Mouse (Mus musculus): ENCODE measurements at regions not wholly inside any gene's neighbourhood (a gene's known extent, or its start where the extent isn't known, plus 50 kb on each side); places are given as distances from the start of the nearest gene placed in this dataset.

GRCm38 (mm10) chr7:95926119-95927039 is 244.7 kb upstream of the Tenm4 start:
- H3K9me3 ChIP-seq (replicated peaks; ENCODE audit: low read length), result peaks cover 55% of the 10 kb centered on the region
- no peaks in the 10 kb centered on the region for H3K27me3 ChIP-seq (replicated peaks)
- DNase-seq (ENCODE audit: extremely low read depth), result no peak
- TF ChIP-seq IRF4 (IDR thresholded peaks at IDR 0.05; ENCODE audit: low read depth, low read length), result no peak
- no peak for TF ChIP-seq MAFK (IDR thresholded peaks at IDR 0.05; ENCODE audit: insufficient replicate concordance, low read length)
- no peak for TF ChIP-seq CTCF (conservative IDR thresholded peaks at IDR 0.05 in 1 of 2, IDR thresholded peaks at IDR 0.05 in 1 of 2; ENCODE audit: low read depth in 2 of 2, low read length in 2 of 2)
- no peak for TF ChIP-seq SIN3A (IDR thresholded peaks at IDR 0.05; ENCODE audit: low read length)
- no peak for TF ChIP-seq MAX (IDR thresholded peaks at IDR 0.05; ENCODE audit: low read length)
- TF ChIP-seq SMC3 (IDR thresholded peaks at IDR 0.05; ENCODE audit: low read depth, low read length), result no peak
- dilution Hi-C loops (cut with MboI; ENCODE audit: extremely low pct_ligation_motif_present, extremely low pct_unique_long_range_greater_than_20kb, low sequenced_read_pairs) (no loop called here), in situ Hi-C loops (cut with MboI; ENCODE audit: low pct_ligation_motif_present, low pct_unique_long_range_greater_than_20kb, low sequenced_read_pairs) (no loop called here)
- no peaks in the 10 kb centered on the region for H3K79me2 ChIP-seq (replicated peaks; ENCODE audit: control insufficient read depth, extremely low read depth, insufficient read depth, poor library complexity, severe bottlenecking)
- no peak overlapping the region for H3K4me2 ChIP-seq (ENCODE audit: insufficient read depth, low read depth, poor library complexity, severe bottlenecking)
- H3K36me3 ChIP-seq (replicated peaks in 1 of 2; ENCODE audit: control insufficient read depth in 1 of 2, insufficient read depth in 1 of 2, low read length in 1 of 2), result no peaks in the 10 kb centered on the region
- no peaks in the 10 kb centered on the region for H3K4me1 ChIP-seq (ENCODE audit: control insufficient read depth in 1 of 2, insufficient read depth in 2 of 2)
- no peak overlapping the region for H3K4me3 ChIP-seq (replicated peaks in 1 of 3; ENCODE audit: low read depth in 2 of 3, low read length in 2 of 3, poor library complexity in 1 of 3)
- H3K27ac ChIP-seq (ENCODE audit: insufficient read depth, low read depth), result no peak overlapping the region
- no peak overlapping the region for H3K9ac ChIP-seq (ENCODE audit: insufficient read depth, low read depth)

GRCm38 (mm10) chr7:95936599-95936998 is 234.4 kb upstream of the Tenm4 start:
- Histone ChIP-seq H3K4me1 (ENCODE audit: control insufficient read depth in 1 of 2, insufficient read depth in 2 of 2) (no peaks in the 10 kb centered on the region), H3K36me3 (replicated peaks in 1 of 2; ENCODE audit: control insufficient read depth in 1 of 2, insufficient read depth in 1 of 2, low read length in 1 of 2) (no peaks in the 10 kb centered on the region), H3K27me3 (replicated peaks) (no peaks in the 10 kb centered on the region), H3K4me3 (replicated peaks in 1 of 3; ENCODE audit: low read depth in 2 of 3, low read length in 2 of 3, poor library complexity in 1 of 3) (no peak overlapping the region), H3K79me2 (replicated peaks; ENCODE audit: control insufficient read depth, extremely low read depth, insufficient read depth, poor library complexity, severe bottlenecking) (no peaks in the 10 kb centered on the region), H3K4me2 (ENCODE audit: insufficient read depth, low read depth, poor library complexity, severe bottlenecking) (no peak overlapping the region), H3K9ac (ENCODE audit: insufficient read depth, low read depth) (no peak overlapping the region), H3K27ac (ENCODE audit: insufficient read depth, low read depth) (no peak overlapping the region), H3K9me3 (replicated peaks; ENCODE audit: low read length) (peaks cover 54% of the 10 kb centered on the region)
- dilution Hi-C loops (cut with MboI; ENCODE audit: extremely low pct_ligation_motif_present, extremely low pct_unique_long_range_greater_than_20kb, low sequenced_read_pairs), result no loop called here
- no peak for DNase-seq (ENCODE audit: extremely low read depth)
- in situ Hi-C loops (cut with MboI; ENCODE audit: low pct_ligation_motif_present, low pct_unique_long_range_greater_than_20kb, low sequenced_read_pairs), result no loop called here
- no peak for TF ChIP-seq JUN (IDR thresholded peaks at IDR 0.05; ENCODE audit: insufficient read depth, low read depth, low read length)
- no peak for TF ChIP-seq JUND (conservative IDR thresholded peaks at IDR 0.05; ENCODE audit: low read depth, low read length)
- no peak for TF ChIP-seq CTCF (conservative IDR thresholded peaks at IDR 0.05 in 1 of 2, IDR thresholded peaks at IDR 0.05 in 1 of 2; ENCODE audit: low read depth in 2 of 2, low read length in 2 of 2)
- TF ChIP-seq SMC3 (IDR thresholded peaks at IDR 0.05; ENCODE audit: low read depth, low read length), result no peak
- TF ChIP-seq TBP (conservative IDR thresholded peaks at IDR 0.05; ENCODE audit: low read depth, low read length), result no peak
- no peak for TF ChIP-seq EP300 (IDR thresholded peaks at IDR 0.05; ENCODE audit: low read length)
- no peak for TF ChIP-seq RCOR1 (conservative IDR thresholded peaks at IDR 0.05; ENCODE audit: low read depth, low read length)
- TF ChIP-seq MYC (IDR thresholded peaks at IDR 0.05; ENCODE audit: low read depth, low read length), result no peak
- no peak for TF ChIP-seq UBTF (IDR thresholded peaks at IDR 0.05; ENCODE audit: low read depth, low read length)
- no peak for TF ChIP-seq NELFE (IDR thresholded peaks at IDR 0.05; ENCODE audit: low read depth, low read length)
- TF ChIP-seq USF1 (IDR thresholded peaks at IDR 0.05; ENCODE audit: low read depth, low read length), result no peak
- TF ChIP-seq ELF1 (IDR thresholded peaks at IDR 0.05; ENCODE audit: low read depth, low read length), result no peak
- TF ChIP-seq MAX (IDR thresholded peaks at IDR 0.05; ENCODE audit: low read length), result no peak
- TF ChIP-seq CHD2 (IDR thresholded peaks at IDR 0.05; ENCODE audit: low read length), result no peak
